8 mouse cellular contexts compared by ENCODE assay signal in the genomic region with DNA sequence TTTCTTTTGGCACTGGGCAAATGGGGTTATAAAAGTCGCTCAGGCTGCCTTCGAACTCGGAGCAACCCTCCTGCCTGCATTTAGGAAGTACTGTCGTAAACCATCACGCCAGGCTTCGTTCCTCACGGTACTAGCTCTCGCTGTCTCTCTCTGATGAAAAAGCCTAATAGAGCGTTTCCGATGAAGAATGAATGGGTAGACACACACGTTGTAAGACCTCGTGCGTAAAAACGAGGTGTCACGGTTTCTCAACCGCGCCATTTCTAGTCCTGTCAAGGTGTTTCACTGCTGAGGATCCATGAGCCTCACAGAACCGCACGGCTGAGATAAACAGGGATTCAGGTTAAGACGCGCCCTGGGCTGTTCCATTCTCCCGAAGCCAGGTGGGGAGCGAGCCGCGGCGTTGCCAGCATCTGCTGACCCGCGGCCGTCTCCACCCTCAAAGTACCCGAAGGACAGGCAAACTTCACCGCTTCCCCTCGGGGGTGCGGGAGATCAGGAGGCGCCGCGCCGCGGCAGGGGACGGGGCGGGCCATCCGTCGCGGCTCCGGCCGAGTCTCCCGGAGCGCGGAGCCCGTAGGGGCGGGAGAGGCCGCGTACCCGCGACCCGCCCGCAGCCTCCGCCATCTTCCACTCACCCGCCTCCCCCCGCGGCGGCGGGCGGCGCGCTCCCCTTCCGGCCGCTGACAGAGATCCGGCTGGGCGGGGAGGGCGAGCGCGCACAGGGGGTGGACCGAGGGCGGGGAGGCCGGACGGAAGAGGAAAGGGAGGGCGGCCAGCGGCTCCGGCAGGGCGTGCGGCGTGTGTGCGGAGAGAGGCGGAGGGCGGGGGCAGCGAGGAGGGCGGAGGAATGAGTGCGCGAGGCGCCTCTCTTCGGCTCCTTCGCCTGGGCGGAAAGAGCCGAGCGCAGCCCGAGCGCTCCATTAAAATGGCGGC. TPM values are rescaled to one million over a fixed set of nuclear protein-coding genes. Genes with fewer than 3 reads are reported as not detected.
DNase-seq lines count a peak whose midpoint lies in the region; ATAC-seq lines count a peak whose summit lies in the region.

No protein-coding gene starts in this region.

- no peaks in the 10 kb centered on the region for H3K36me3 ChIP-seq in hindbrain, embryonic 16.5 days (ENCODE audit: control insufficient read depth, insufficient read depth, low read length)
- no peaks in the 10 kb centered on the region for H3K36me3 ChIP-seq in macrophage (ENCODE audit: inconsistent target)

- H3K27me3 ChIP-seq in hindbrain, embryonic 16.5 days (replicated peaks; ENCODE audit: control insufficient read depth, insufficient read depth, low read length) = no peaks in the 10 kb centered on the region

- peak; percentile 95 for ATAC-seq in hindbrain, embryonic 16.5 days

- peak overlapping the region; percentile 95 for H3K4me3 ChIP-seq in hindbrain, embryonic 16.5 days (ENCODE audit: low read length)
- peak overlapping the region; percentile 65 for H3K4me3 ChIP-seq in macrophage (ENCODE audit: inconsistent target)

- H3K79me2 ChIP-seq in macrophage (ENCODE audit: inconsistent target) = peaks cover 39% of the 10 kb centered on the region

- H3K9ac ChIP-seq in hindbrain, embryonic 16.5 days (ENCODE audit: low read depth, low read length) = peak overlapping the region; percentile 98

- no peaks in the 10 kb centered on the region for H3K9me3 ChIP-seq in hindbrain, embryonic 16.5 days (ENCODE audit: control insufficient read depth, low read length)

- peaks cover 9% of the 10 kb centered on the region for H3K4me1 ChIP-seq in hindbrain, embryonic 16.5 days (ENCODE audit: control insufficient read depth, insufficient read depth, low read depth, low read length)

- peak overlapping the region; percentile 65 for H3K4me2 ChIP-seq in hindbrain, embryonic 16.5 days (ENCODE audit: low read length)

- peak overlapping the region; percentile 95 for H3K27ac ChIP-seq in hindbrain, embryonic 16.5 days (ENCODE audit: low read depth, low read length)
- H3K27ac ChIP-seq in macrophage = peak overlapping the region; percentile 76

- peak; percentile 90 for DNase-seq in R1 (ENCODE audit: low read depth, low spot score)
- peak; percentile 97 to 99 for DNase-seq in cerebellum, postnatal 25 days
- DNase-seq in frontal cortex, postnatal 36 days (ENCODE audit: low spot score in 2 of 2) = peak; percentile 92 to 94
- DNase-seq in left cerebral cortex, adult 18-20 months (ENCODE audit: low spot score in 2 of 2) = peak; percentile 92 to 96
- DNase-seq in right cerebral cortex, adult 18-20 months = peak; percentile 97
- DNase-seq in urinary bladder, postnatal 10 days (ENCODE audit: low spot score) = peak; percentile 91

- under 1% methylated on average over 85 of the region's 98 CpGs for WGBS in hindbrain, embryonic 16.5 days
- under 1% methylated on average over 86 of the region's 98 CpGs for WGBS in macrophage (ENCODE audit: missing documents)

RNA-seq across cellular contexts. Expression of a gene that starts 0.8 kb away (rescaled TPM):
- polyA plus RNA-seq in hindbrain, embryonic 16.5 days (2015; fragmentation: Nextera tagmentation; extraction: Ambion mirVana) = 26.3 and 27.1 TPM in 2 replicates
- total RNA-seq in left cerebral cortex, adult 18-20 months (2021) = 10 to 100 TPM; 84.5 to 92.5 TPM
- total RNA-seq in macrophage (2018; cell fraction: chromatin; rRNA removed) = 100 to 1,000 TPM; 108 to 235 (median 178) TPM
- total RNA-seq in macrophage (2018; cell fraction: cytosol; rRNA removed) = 10 to 100 TPM; 18.1 to 41.7 (median 28.1) TPM
- total RNA-seq in macrophage (2018; cell fraction: nucleus; rRNA removed) = 100 to 1,000 TPM in 10 of 26 experiments, 10 to 100 TPM in 16; 57.0 to 133 (median 91.2) TPM
- polyA plus RNA-seq in macrophage (2018) = 20.6 to 40.6 TPM (median 22.7 TPM) in 3 replicates

RNA-seq across cellular contexts. Expression of a gene that starts 50.1 kb away (rescaled TPM):
- 52.6 and 63.5 TPM in 2 replicates for polyA plus RNA-seq in hindbrain, embryonic 16.5 days (2015; fragmentation: Nextera tagmentation; extraction: Ambion mirVana)
- 10 to 100 TPM; 60.9 to 65.2 TPM for total RNA-seq in left cerebral cortex, adult 18-20 months (2021)
- total RNA-seq in macrophage (2018; cell fraction: chromatin; rRNA removed) = 100 to 1,000 TPM in 25 of 26 experiments, 10 to 100 TPM in 1; 90.4 to 707 (median 326) TPM
- total RNA-seq in macrophage (2018; cell fraction: cytosol; rRNA removed) = 100 to 1,000 TPM in 4 of 26 experiments, 10 to 100 TPM in 22; 38.3 to 104 (median 68.2) TPM
- 100 to 1,000 TPM in 21 of 26 experiments, 10 to 100 TPM in 5; 54.7 to 300 (median 152) TPM for total RNA-seq in macrophage (2018; cell fraction: nucleus; rRNA removed)
- polyA plus RNA-seq in macrophage (2018) = 44.6 to 85.9 TPM (median 58.4 TPM) in 3 replicates

Comparison
In these comparisons a context has a peak if more than half of its experiments do, and no peak if none do; other contexts are left out.
1. Peak in every context shown above with its lines: DNase-seq, ATAC-seq, H3K4me3 ChIP-seq and H3K27ac ChIP-seq.